ENCODE assay signal across 23 mouse cellular contexts in genomic region chr2:104163978-104164487, GRCm38 (mm10). TPM values are rescaled to one million over a fixed set of nuclear protein-coding genes. Genes with fewer than 3 reads are reported as not detected.
A peak's percentile ranks its signal among the peaks of the same experiment; 100 is the strongest.
DNase-seq lines count a peak whose midpoint lies in the region; ATAC-seq and TF ChIP-seq lines count a peak whose summit lies in the region.
"Had no signal": no experiment of that assay in that cellular context is flagged by ENCODE, and none has a peak within 500 bp of the region (broad histone marks: within the 10 kb centered on the region; RNA-seq: fewer than 3 reads in every experiment).

No protein-coding gene starts in this region.

- TF ChIP-seq POLR2A in myocyte (IDR thresholded peaks at IDR 0.05; ENCODE audit: insufficient read length, low read depth) = no peak

- H3K4me3 ChIP-seq in heart, embryonic 12.5 days = no peak overlapping the region
- H3K4me3 ChIP-seq in midbrain, embryonic 11.5 days (ENCODE audit: low read depth, low read length) = no peak overlapping the region
- no peak overlapping the region for H3K4me3 ChIP-seq in midbrain, embryonic 13.5 days (replicated peaks)
- no peak overlapping the region for H3K4me3 ChIP-seq in myocyte

- no peak overlapping the region for H3K9ac ChIP-seq in heart, embryonic 12.5 days
- no peak overlapping the region for H3K9ac ChIP-seq in midbrain, embryonic 11.5 days (ENCODE audit: low read length)
- no peak overlapping the region for H3K9ac ChIP-seq in midbrain, embryonic 13.5 days (replicated peaks)

- H3K9me3 ChIP-seq in heart, embryonic 12.5 days (replicated peaks) = no peaks in the 10 kb centered on the region
- H3K9me3 ChIP-seq in midbrain, embryonic 11.5 days (ENCODE audit: control insufficient read depth, low read length) = no peaks in the 10 kb centered on the region
- H3K9me3 ChIP-seq in midbrain, embryonic 13.5 days = no peaks in the 10 kb centered on the region
- H3K9me3 ChIP-seq: G1E had no signal

- H3K79me2 ChIP-seq in myocyte (ENCODE audit: control insufficient read depth, insufficient read depth) = no peaks in the 10 kb centered on the region

- H3K36me3 ChIP-seq in heart, embryonic 12.5 days = no peaks in the 10 kb centered on the region
- H3K36me3 ChIP-seq in midbrain, embryonic 11.5 days (ENCODE audit: control insufficient read depth, insufficient read depth, low read length) = no peaks in the 10 kb centered on the region
- 0 out of 2 replicates have a peak, but pooled peaks cover 4% of the 10 kb centered on the region for H3K36me3 ChIP-seq in midbrain, embryonic 13.5 days
- no peaks in the 10 kb centered on the region for H3K36me3 ChIP-seq in myocyte (ENCODE audit: control insufficient read depth, insufficient read depth)
- H3K36me3 ChIP-seq: G1E had no signal

- H3K4me2 ChIP-seq in heart, embryonic 12.5 days = no peak overlapping the region
- H3K4me2 ChIP-seq in midbrain, embryonic 11.5 days = no peak overlapping the region
- H3K4me2 ChIP-seq in midbrain, embryonic 13.5 days (replicated peaks) = no peak overlapping the region
- no peak overlapping the region for H3K4me2 ChIP-seq in myocyte (ENCODE audit: low read depth)

- no peak overlapping the region for H3K27ac ChIP-seq in heart, embryonic 12.5 days (ENCODE audit: poor library complexity, severe bottlenecking)
- no peak overlapping the region for H3K27ac ChIP-seq in midbrain, embryonic 11.5 days (ENCODE audit: low read depth, low read length)
- H3K27ac ChIP-seq in midbrain, embryonic 13.5 days = no peak overlapping the region

- H3K27me3 ChIP-seq in heart, embryonic 12.5 days (replicated peaks) = no peaks in the 10 kb centered on the region
- H3K27me3 ChIP-seq in midbrain, embryonic 11.5 days (ENCODE audit: control insufficient read depth, insufficient read depth, low read length) = no peaks in the 10 kb centered on the region
- no peaks in the 10 kb centered on the region for H3K27me3 ChIP-seq in midbrain, embryonic 13.5 days
- no peaks in the 10 kb centered on the region for H3K27me3 ChIP-seq in myocyte (ENCODE audit: control insufficient read depth, insufficient read depth, insufficient read length)
- H3K27me3 ChIP-seq: CH12.LX, Patski had no signal

- H3K4me1 ChIP-seq in heart, embryonic 12.5 days (replicated peaks) = no peaks in the 10 kb centered on the region
- H3K4me1 ChIP-seq in midbrain, embryonic 11.5 days (ENCODE audit: control insufficient read depth, insufficient read depth, low read length) = peaks cover 9% of the 10 kb centered on the region; the same call in 1 of the 2 replicates
- peaks cover 14% of the 10 kb centered on the region for H3K4me1 ChIP-seq in midbrain, embryonic 13.5 days (replicated peaks)

- ATAC-seq in frontal cortex, adult (ENCODE audit: low TSS enrichment) = 0 out of 2 replicates have a peak, but pooled peaks have one; percentile 31
- no peak for ATAC-seq in heart, embryonic 12.5 days (ENCODE audit: insufficient number of reproducible peaks, low FRiP score)
- no peak for ATAC-seq in midbrain, embryonic 11.5 days (ENCODE audit: low FRiP score)
- no peak for ATAC-seq in midbrain, embryonic 13.5 days
- no peak for ATAC-seq in CD4-positive, CD25-positive, alpha-beta regulatory T cell, adult 4 months
- ATAC-seq: activated CD4-positive, CD25-positive, alpha-beta regulatory T cell, adult 4 months had no signal

- 73% methylated on average over 4 of the region's 4 CpGs for WGBS in heart, embryonic 12.5 days
- 88% methylated on average over 4 of the region's 4 CpGs for WGBS in midbrain, embryonic 11.5 days
- 93% methylated on average over 4 of the region's 4 CpGs for WGBS in midbrain, embryonic 13.5 days

- no peak overlapping the region for H3ac ChIP-seq in myocyte (ENCODE audit: control insufficient read depth, insufficient read length)

- no peak for DNase-seq in frontal cortex, postnatal 36 days (ENCODE audit: low spot score in 2 of 2)
- DNase-seq in heart, adult 11 months = peak; percentile 56
- DNase-seq in midbrain, embryonic 11.5 days (ENCODE audit: low spot score, missing footprints) = peak; percentile 54
- DNase-seq: adrenal gland, adult 2 months; adrenal gland, adult 8-10 months; adrenal gland, postnatal 10 days; adrenal gland, postnatal 14 days; adrenal gland, postnatal 25 days; adrenal gland, postnatal 36 days; B cell, adult 2 months; cerebellum, adult 11 months; cerebellum, adult 11-12 months; cerebellum, adult 18-20 months had no signal

TF ChIP-seq in myocyte, 11 proteins besides CTCF, POLR2A, EP300 and RAD21:
- TF ChIP-seq E2F4 (IDR thresholded peaks at IDR 0.05; ENCODE audit: insufficient read depth) (no peak), TCF3 (IDR thresholded peaks at IDR 0.05; ENCODE audit: insufficient read length, low read depth) (no peak), SRF (IDR thresholded peaks at IDR 0.05; ENCODE audit: control insufficient read depth, insufficient read length, low read depth) (no peak), REST (IDR thresholded peaks at IDR 0.05; ENCODE audit: insufficient read depth, insufficient read length) (no peak), CEBPB (IDR thresholded peaks at IDR 0.05; ENCODE audit: insufficient read depth, poor library complexity, severe bottlenecking) (no peak), MYOD1 (IDR thresholded peaks at IDR 0.05; ENCODE audit: control insufficient read depth in 1 of 3, insufficient read length in 2 of 3, low read depth in 2 of 3) (peak in 2 of 3 experiments; percentile 78 to 88)

RNA-seq across cellular contexts. Expression of gene A930018P22Rik, which starts 41.5 kb away (rescaled TPM):
- polyA plus RNA-seq in heart, embryonic 12.5 days (2016; fragmentation: Nextera tagmentation; extraction: Ambion mirVana) = 0.36 and 0.55 TPM in 2 replicates
- polyA plus RNA-seq in midbrain, embryonic 11.5 days (2014; fragmentation: Nextera tagmentation; extraction: Ambion mirVana) = 0.16 and 0.34 TPM in 2 replicates
- not detected in 2 replicates for polyA plus RNA-seq in midbrain, embryonic 13.5 days (2015; fragmentation: Nextera tagmentation; extraction: Ambion mirVana)
- polyA plus RNA-seq in myocyte (2012; fragmentation: generic; extraction: Trizol) = 0.08 TPM
- polyA plus RNA-seq in CD4-positive, CD25-positive, alpha-beta regulatory T cell, adult 4 months (2017; shearing (Covaris generic)) = not detected
- polyA plus RNA-seq: activated CD4-positive, CD25-positive, alpha-beta regulatory T cell, adult 4 months; brain, embryonic 14.5 days; G1E; Patski had no signal

Comparison
In these comparisons a context has a peak if more than half of its experiments do, and no peak if none do; other contexts are left out.
1. DNase-seq: peak in heart, adult 11 months (single experiment) and midbrain, embryonic 11.5 days (single experiment); none in frontal cortex, postnatal 36 days (0 of 2).